Mouse (Mus musculus) CH12.LX (cell line): ENCODE data around the gene Zp3. TPM values are rescaled to one million over a fixed set of nuclear protein-coding genes. Genes with fewer than 3 reads are reported as not detected.

Experiments used
- DNase-seq: peaks from one replicate; pipeline ENCODE4 v3.0.0-alpha.2; 2013; ENCODE audit errors: extremely low read depth
- H3K27ac ChIP-seq: 2 replicates; pipeline ENCODE4 v1.5.1; 2012; ENCODE audit warnings: low read depth, mild to moderate bottlenecking, control low read depth, moderate library complexity; ENCODE audit not compliant: insufficient read depth
- H3K27me3 ChIP-seq: replicated peaks from 2 replicates; pipeline ENCODE3; 2012; ENCODE audit warnings: inconsistent platforms
- H3K36me3 ChIP-seq, 2 experiments: replicated peaks in 1 of 2; 2 replicates each; pipeline versions ENCODE3 to v1.6.1; 2012; ENCODE audit warnings: inconsistent platforms in 1 of 2, low read length in 1 of 2, mild to moderate bottlenecking in 1 of 2, mixed read lengths in 1 of 2, moderate library complexity in 1 of 2; ENCODE audit not compliant: control insufficient read depth in 1 of 2, insufficient read depth in 1 of 2
- H3K4me1 ChIP-seq, 2 experiments: 2 replicates each; pipeline ENCODE4 v1.6.1; 2012; ENCODE audit warnings: inconsistent platforms in 1 of 2, moderate library complexity in 1 of 2; ENCODE audit not compliant: insufficient read depth in 2 of 2, control insufficient read depth in 1 of 2
- H3K4me2 ChIP-seq: 2 replicates; pipeline ENCODE4 v1.6.1; 2012; ENCODE audit warnings: low read depth, mild to moderate bottlenecking, control low read depth; ENCODE audit not compliant: poor library complexity, insufficient read depth, severe bottlenecking
- H3K4me3 ChIP-seq, 3 experiments: fragments of 150-350 bp in 1 of 3; sonication (generic) in 1 of 3; replicated peaks in 1 of 3; 2 replicates each; pipeline versions ENCODE3 to v1.5.1; 2011 to 2012; ENCODE audit warnings: low read depth in 2 of 3, low read length in 2 of 3, mild to moderate bottlenecking in 2 of 3, moderate library complexity in 2 of 3, control low read depth in 1 of 3, improper control_type of control experiment in 1 of 3, inconsistent platforms in 1 of 3, mixed read lengths in 1 of 3; ENCODE audit not compliant: poor library complexity in 1 of 3
- H3K79me2 ChIP-seq: replicated peaks from 2 replicates; pipeline ENCODE4 v1.6.1; 2012; ENCODE audit warnings: mild to moderate bottlenecking, moderate library complexity; ENCODE audit not compliant: control insufficient read depth, poor library complexity, insufficient read depth, severe bottlenecking; ENCODE audit errors: extremely low read depth
- H3K9ac ChIP-seq: 2 replicates; pipeline ENCODE4 v1.6.1; 2012; ENCODE audit warnings: low read depth, mild to moderate bottlenecking, control low read depth, moderate library complexity; ENCODE audit not compliant: insufficient read depth
- H3K9me3 ChIP-seq: replicated peaks from 2 replicates; pipeline ENCODE3; 2012; ENCODE audit warnings: low read length, inconsistent platforms, mixed read lengths
- BHLHE40 ChIP-seq: IDR thresholded peaks from 2 replicates; pipeline ENCODE4 v1.6.1; 2011; ENCODE audit warnings: mild to moderate bottlenecking, low read depth, low read length, improper control_type of control experiment
- CTCF ChIP-seq, 2 experiments: IDR thresholded peaks in 1 of 2; conservative IDR thresholded peaks in 1 of 2; 2 replicates each; pipeline ENCODE4 v1.5.1; 2011 to 2012; ENCODE audit warnings: low read depth in 2 of 2, low read length in 2 of 2, improper control_type of control experiment in 1 of 2, inconsistent platforms in 1 of 2, mild to moderate bottlenecking in 1 of 2, moderate library complexity in 1 of 2
- ELF1 ChIP-seq: IDR thresholded peaks from 2 replicates; pipeline ENCODE4 v1.6.1; 2014; ENCODE audit warnings: low read depth, mild to moderate bottlenecking, inconsistent platforms, low read length, improper control_type of control experiment
- JUN ChIP-seq: IDR thresholded peaks from 2 replicates; pipeline ENCODE4 v1.6.1; 2011; ENCODE audit warnings: low read depth, mild to moderate bottlenecking, low read length, improper control_type of control experiment, moderate library complexity; ENCODE audit not compliant: insufficient read depth
- KAT2A ChIP-seq: IDR thresholded peaks from 2 replicates; pipeline ENCODE4 v1.6.1; 2012; ENCODE audit warnings: low read length, improper control_type of control experiment, inconsistent platforms; ENCODE audit not compliant: insufficient replicate concordance
- MAFK ChIP-seq: IDR thresholded peaks from 2 replicates; pipeline ENCODE4 v1.6.1; 2011; ENCODE audit warnings: low read length, improper control_type of control experiment; ENCODE audit not compliant: insufficient replicate concordance
- MAZ ChIP-seq: IDR thresholded peaks from 2 replicates; pipeline ENCODE4 v1.6.1; 2012; ENCODE audit warnings: low read depth, mild to moderate bottlenecking, inconsistent platforms, low read length, improper control_type of control experiment, moderate library complexity
- MXI1 ChIP-seq: IDR thresholded peaks from 2 replicates; pipeline ENCODE4 v1.6.1; 2011; ENCODE audit warnings: mild to moderate bottlenecking, low read depth, low read length, improper control_type of control experiment
- NELFE ChIP-seq: IDR thresholded peaks from 2 replicates; pipeline ENCODE4 v1.6.1; 2011; ENCODE audit warnings: low read depth, low read length, improper control_type of control experiment
- NRF1 ChIP-seq: IDR thresholded peaks from 2 replicates; pipeline ENCODE4 v1.6.1; 2014; ENCODE audit warnings: low read depth, mild to moderate bottlenecking, inconsistent platforms, low read length, improper control_type of control experiment, moderate library complexity
- POLR2AphosphoS2 ChIP-seq: IDR thresholded peaks from 2 replicates; pipeline ENCODE4 v1.6.1; 2011; ENCODE audit warnings: low read depth, low read length, improper control_type of control experiment
- RAD21 ChIP-seq: IDR thresholded peaks from 2 replicates; pipeline ENCODE4 v1.6.1; 2011; ENCODE audit warnings: low read depth, mild to moderate bottlenecking, low read length, improper control_type of control experiment, moderate library complexity
- SMC3 ChIP-seq: IDR thresholded peaks from 2 replicates; pipeline ENCODE4 v1.6.1; 2011; ENCODE audit warnings: low read depth, low read length, improper control_type of control experiment
- USF2 ChIP-seq: conservative IDR thresholded peaks from 2 replicates; pipeline ENCODE4 v1.6.1; 2011; ENCODE audit warnings: low read depth, low read length, improper control_type of control experiment
- ZC3H11A ChIP-seq: IDR thresholded peaks from 2 replicates; pipeline ENCODE4 v1.6.1; 2012; ENCODE audit warnings: low read depth, mild to moderate bottlenecking, inconsistent platforms, low read length, improper control_type of control experiment
- dilution Hi-C: fragments of 300-500 bp; cut with MboI; formaldehyde crosslinking; loops from 2 replicates; pipeline ENCODE4 v1.14.3; 2020; ENCODE audit warnings: low sequenced_read_pairs; ENCODE audit not compliant: extremely low pct_unique_long_range_greater_than_20kb, extremely low pct_ligation_motif_present
- in situ Hi-C: fragments of 300-500 bp; cut with MboI; formaldehyde crosslinking; loops from 3 replicates; pipeline ENCODE4 v1.14.3; 2019; ENCODE audit warnings: low sequenced_read_pairs, low pct_ligation_motif_present, low pct_unique_long_range_greater_than_20kb, mixed read lengths
- polyA plus RNA-seq: library from polyadenylated mRNA; unstranded; fragments of >175 nt; gene quantifications from 2 replicates; pipeline ENCODE4 v1.2.1, GENCODE M21; 2012; ENCODE audit warnings: low read depth; ENCODE audit not compliant: insufficient read length
- total RNA-seq, 2 experiments: library from RNA; depleted of rRNA; stranded (reverse); fragments of 300-350 nt in 1 of 2; fragments of >200 nt in 1 of 2; gene quantifications; 2 replicates each; pipeline ENCODE4 v1.2.3; 2012 to 2014

The Zp3 gene
- total and polyA plus RNA-seq, 3 experiments: 0.13 TPM; not detected in 2

- H3K36me3 ChIP-seq: no peaks in the 10 kb centered on the region
- DNase-seq: no peak
- dilution Hi-C loops (no loop called here), in situ Hi-C loops (no loop called here)
- H3K4me2 ChIP-seq: no peak overlapping the region
- H3K4me3 ChIP-seq: no peak overlapping the region
- no peaks in the 10 kb centered on the region for H3K9me3 ChIP-seq
- TF ChIP-seq NELFE (no peak), MAFK (peak; percentile 69; the same call in 1 of the 2 replicates)
- H3K27me3 ChIP-seq: peaks cover 8% of the 10 kb centered on the region
- no peak overlapping the region for H3K9ac ChIP-seq
- H3K27ac ChIP-seq: no peak overlapping the region
- H3K79me2 ChIP-seq: no peaks in the 10 kb centered on the region
- H3K4me1 ChIP-seq: peaks cover 0 to 4% of the 10 kb centered on the region in 2 experiments; a peak in 2 of 4 replicates
Observed at GRCm38 (mm10) chr5:135975893-135976668, 3.8 kb upstream of the Zp3 start.

GRCm38 (mm10) chr5:135979381-135979780, 518 bp upstream of the Zp3 start:
- H3K79me2 ChIP-seq: no peaks in the 10 kb centered on the region
- no peaks in the 10 kb centered on the region for H3K9me3 ChIP-seq
- no peaks in the 10 kb centered on the region for H3K36me3 ChIP-seq
- no peak for DNase-seq
- TF ChIP-seq BHLHE40 (no peak), CTCF (conservative IDR thresholded peaks at IDR 0.05 in 1 of 2, IDR thresholded peaks at IDR 0.05 in 1 of 2; ENCODE audit: low read depth in 2 of 2, low read length in 2 of 2) (no peak), ELF1 (no peak)
- in situ Hi-C loops (no loop called here), dilution Hi-C loops (no loop called here)
- H3K4me3 ChIP-seq: no peak overlapping the region
- H3K27me3 ChIP-seq: peaks cover 3% of the 10 kb centered on the region
- no peak overlapping the region for H3K4me2 ChIP-seq
- H3K4me1 ChIP-seq: peaks cover 0 to 4% of the 10 kb centered on the region in 2 experiments; a peak in 2 of 4 replicates
- no peak overlapping the region for H3K27ac ChIP-seq
- H3K9ac ChIP-seq: no peak overlapping the region

- no peaks in the 10 kb centered on the region for H3K36me3 ChIP-seq
- H3K27me3 ChIP-seq: peaks cover 3% of the 10 kb centered on the region
- no peak overlapping the region for H3K4me3 ChIP-seq
- TF ChIP-seq JUN (no peak), SMC3 (peak; percentile 96), NRF1 (peak; percentile 23; the same call in 1 of the 2 replicates), POLR2AphosphoS2 (no peak), ZC3H11A (peak; percentile 72), MXI1 (no peak), KAT2A (no peak), MAZ (no peak), RAD21 (peak; percentile 84), NELFE (no peak; the same call in 1 of the 2 replicates), CTCF (conservative IDR thresholded peaks at IDR 0.05 in 1 of 2, IDR thresholded peaks at IDR 0.05 in 1 of 2; ENCODE audit: low read depth in 2 of 2, low read length in 2 of 2) (peak; percentile 83 to 93), BHLHE40 (no peak), USF2 (no peak)
- in situ Hi-C loops: loop anchor here (5.0 to 10.0 kb wide), 2 partner anchors 75 to 192 kb away; partner anchors contain the start of gene Orai2
- peak; percentile 54 for DNase-seq
- H3K79me2 ChIP-seq: no peaks in the 10 kb centered on the region
- H3K4me2 ChIP-seq: no peak overlapping the region
- peaks cover 0 to 4% of the 10 kb centered on the region in 2 experiments; a peak in 1 of 4 replicates for H3K4me1 ChIP-seq
- no peak overlapping the region for H3K27ac ChIP-seq
- no peak overlapping the region for H3K9ac ChIP-seq
- dilution Hi-C loops: no loop called here
- no peaks in the 10 kb centered on the region for H3K9me3 ChIP-seq
Observed at GRCm38 (mm10) chr5:135982398-135982797, 2.5 kb downstream of the Zp3 start.
